Mouse (Mus musculus): ENCODE data around the gene Nrf1. TPM values are rescaled to one million over a fixed set of nuclear protein-coding genes. Genes with fewer than 3 reads are reported as not detected.

The Nrf1 gene
- 19.6 and 38.9 TPM in 2 replicates for polyA plus RNA-seq (2012; rRNA removed; ENCODE audit: low replicate concordance)

DNA sequence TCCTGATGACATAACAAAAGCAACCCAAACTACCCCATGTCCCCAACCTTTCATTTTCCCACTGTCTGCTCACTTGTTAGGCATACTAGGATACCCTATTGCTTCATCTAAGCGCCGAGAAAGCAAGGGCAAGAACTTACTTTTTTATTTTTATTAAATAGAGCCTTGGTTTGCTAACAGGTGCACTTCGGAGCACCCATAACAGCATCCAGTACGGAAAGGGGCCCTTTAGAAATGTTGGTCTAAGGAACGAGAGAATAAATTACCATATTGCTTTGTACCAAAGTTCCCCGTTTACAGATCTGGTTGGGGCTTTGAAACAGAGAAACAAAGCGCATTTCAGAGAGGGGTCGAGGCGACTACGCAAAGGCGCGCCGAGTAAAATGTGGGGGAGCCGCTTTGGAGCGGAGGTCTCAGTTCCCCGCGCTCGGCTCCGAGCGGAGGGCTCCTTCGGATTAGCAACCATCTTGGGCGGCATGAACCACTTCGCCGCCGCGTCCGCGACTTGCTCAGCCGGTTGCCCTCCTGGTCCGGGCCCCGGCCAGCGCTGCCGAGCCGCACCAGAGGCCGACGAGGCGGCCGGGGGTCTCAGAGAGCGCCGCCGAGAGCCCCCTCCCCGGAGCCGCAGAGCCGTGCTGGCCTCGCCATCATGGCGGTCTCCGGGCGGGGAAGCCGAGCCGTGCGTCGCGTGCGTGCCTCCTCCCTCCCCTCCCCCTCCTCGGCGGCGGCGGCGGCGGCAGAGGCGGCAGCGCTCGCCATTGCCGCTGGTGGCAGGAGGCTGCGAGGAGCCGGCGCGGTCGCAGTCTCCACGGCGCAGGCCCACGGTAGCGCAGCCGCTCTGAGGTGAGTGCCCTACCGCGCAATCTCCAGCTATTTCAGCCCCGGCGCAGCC, at the start of gene Nrf1:
TSS of gene Nrf1 (plus strand) at position 718 of the 892 bp plus-strand sequence.

Other genes with a start within 250 kb of the Nrf1 start
- 1.7 and 4.2 TPM in 2 replicates for gene Strip2, start 131.0 kb upstream of the Nrf1 start, polyA plus RNA-seq (2012; rRNA removed; ENCODE audit: low replicate concordance)

Measured in subcutaneous adipose tissue, adult 2 months (tissue).